Mouse (Mus musculus) intestine, postnatal 0 days (tissue): Measurements from ENCODE around the gene Wnt10b. TPM values are rescaled to one million over a fixed set of nuclear protein-coding genes. Genes with fewer than 3 reads are reported as not detected.

Experiments used
- ATAC-seq: fragments of 200-750 bp; cut with Nextera tagmentation; 2 replicates; pipeline ENCODE4 v1.8.0; 2017; ENCODE audit warnings: mild to moderate bottlenecking, moderate TSS enrichment, moderate library complexity
- H3K27ac ChIP-seq: fragments of 300-500 bp; sonication (generic); 2 replicates; pipeline ENCODE4 v1.5.1; 2014; ENCODE audit warnings: mild to moderate bottlenecking, low read depth, low read length, moderate library complexity
- H3K27me3 ChIP-seq: fragments of 300-500 bp; sonication (generic); replicated peaks from 2 replicates; pipeline ENCODE4 v1.6.1; 2014; ENCODE audit warnings: low read length, mixed read lengths; ENCODE audit not compliant: control insufficient read depth, insufficient read depth
- H3K36me3 ChIP-seq: fragments of 300-500 bp; sonication (generic); 2 replicates; pipeline ENCODE4 v1.6.1; 2014; ENCODE audit warnings: mild to moderate bottlenecking, moderate library complexity; ENCODE audit not compliant: control insufficient read depth, insufficient read depth
- H3K4me1 ChIP-seq: fragments of 300-500 bp; sonication (generic); replicated peaks from 2 replicates; pipeline ENCODE4 v1.6.1; 2014; ENCODE audit warnings: antibody characterized with exemption, low read length, mixed read lengths; ENCODE audit not compliant: control insufficient read depth, insufficient read depth
- H3K4me2 ChIP-seq: fragments of 300-500 bp; sonication (generic); replicated peaks from 2 replicates; pipeline ENCODE4 v1.6.1; 2014; ENCODE audit warnings: low read depth, mild to moderate bottlenecking, moderate library complexity
- H3K4me3 ChIP-seq: fragments of 300-500 bp; sonication (generic); 2 replicates; pipeline ENCODE4 v1.5.1; 2014; ENCODE audit warnings: low read depth, low read length
- H3K9ac ChIP-seq: fragments of 300-500 bp; sonication (generic); 2 replicates; pipeline ENCODE4 v1.6.1; 2014; ENCODE audit warnings: mild to moderate bottlenecking, low read depth, low read length
- H3K9me3 ChIP-seq: fragments of 300-500 bp; sonication (generic); 2 replicates; pipeline ENCODE4 v1.6.1; 2016; ENCODE audit warnings: mixed run types; ENCODE audit not compliant: control insufficient read depth
- CTCF ChIP-seq: sonication (generic); IDR thresholded peaks from 2 replicates; pipeline ENCODE4 v1.5.1; 2016; ENCODE audit warnings: low read depth, mild to moderate bottlenecking, control low read depth, antibody characterized with exemption, moderate library complexity
- WGBS: fragments of 180-500 bp; shearing (Covaris S2); extraction: QIAGEN DNeasy Blood & Tissue Kit; methylation state at CpG from one replicate; pipeline ENCODE4 v1.1.7; 2014; 5-methylcytosine and 5-hydroxymethylcytosine counted together
- polyA plus RNA-seq: library from polyadenylated mRNA; unstranded; fragments of >200 nt; fragmentation: Nextera tagmentation; extraction: Ambion mirVana; gene quantifications from 2 replicates; pipeline ENCODE4 v1.2.1, GENCODE M21; 2015

The Wnt10b gene
- polyA plus RNA-seq, 1 experiment from 2014 or later: not detected

GRCm38 (mm10) chr15:98777005-98777616 lies 839 bp downstream of the Wnt10b start:
- Histone ChIP-seq H3K9ac (no peak overlapping the region), H3K9me3 (no peaks in the 10 kb centered on the region), H3K4me3 (peak overlapping the region; percentile 33), H3K27ac (no peak overlapping the region), H3K27me3 (peaks cover 72% of the 10 kb centered on the region), H3K36me3 (no peaks in the 10 kb centered on the region), H3K4me2 (peak overlapping the region; percentile 57; the same call in 1 of the 2 replicates), H3K4me1 (0 out of 2 replicates have a peak, but pooled peaks cover 6% of the 10 kb centered on the region)
- 4% methylated on average over 19 of the region's 19 CpGs for WGBS
- no peak for TF ChIP-seq CTCF
- 0 out of 2 replicates have a peak, but pooled peaks have one; percentile 10 for ATAC-seq

GRCm38 (mm10) chr15:98776280-98777004 lies 1.5 kb downstream of the Wnt10b start:
- Histone ChIP-seq H3K4me3 (peak overlapping the region; percentile 33), H3K4me1 (0 out of 2 replicates have a peak, but pooled peaks cover 7% of the 10 kb centered on the region), H3K27ac (no peak overlapping the region), H3K36me3 (no peaks in the 10 kb centered on the region), H3K9ac (no peak overlapping the region), H3K9me3 (no peaks in the 10 kb centered on the region), H3K27me3 (peaks cover 72% of the 10 kb centered on the region), H3K4me2 (peak overlapping the region; percentile 51)
- ATAC-seq: peak; percentile 44; the same call in 1 of the 2 replicates
- WGBS: 3% methylated on average over 62 of the region's 62 CpGs
- peak; percentile 55 for TF ChIP-seq CTCF

DNA sequence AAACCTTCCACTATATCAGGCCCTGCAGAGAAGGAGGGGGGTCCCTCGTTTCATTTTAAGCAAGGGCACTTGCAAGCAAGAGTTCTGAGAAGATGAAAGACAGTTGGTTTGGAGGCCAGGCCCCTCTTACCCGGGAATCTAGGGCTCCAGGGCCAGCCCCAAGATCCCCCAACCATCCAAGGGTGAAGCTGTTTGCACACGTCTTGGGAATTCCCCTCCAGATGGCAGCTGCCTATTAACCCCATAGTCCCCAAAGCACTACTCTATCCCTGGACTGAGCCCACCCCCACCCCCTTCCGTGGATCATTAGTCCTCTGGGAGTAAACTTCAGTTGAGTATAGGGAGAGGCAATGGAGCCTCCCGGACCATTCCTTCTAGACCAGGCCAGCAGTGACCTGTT lies 2.4 kb downstream of the Wnt10b start:
- TF ChIP-seq CTCF: no peak
- no peak overlapping the region for H3K4me3 ChIP-seq
- no peak overlapping the region for H3K9ac ChIP-seq
- H3K27ac ChIP-seq: no peak overlapping the region
- WGBS: 12% methylated on average over 5 of the region's 5 CpGs
- H3K27me3 ChIP-seq: peaks cover 65% of the 10 kb centered on the region
- no peaks in the 10 kb centered on the region for H3K36me3 ChIP-seq
- no peaks in the 10 kb centered on the region for H3K9me3 ChIP-seq
- ATAC-seq: no peak
- H3K4me2 ChIP-seq: no peak overlapping the region
- H3K4me1 ChIP-seq: 0 out of 2 replicates have a peak, but pooled peaks cover 7% of the 10 kb centered on the region

GRCm38 (mm10) chr15:98774096-98774495 lies 3.9 kb downstream of the Wnt10b start:
- Histone ChIP-seq H3K36me3 (no peaks in the 10 kb centered on the region), H3K4me1 (0 out of 2 replicates have a peak, but pooled peaks cover 7% of the 10 kb centered on the region), H3K9ac (no peak overlapping the region), H3K4me3 (no peak overlapping the region), H3K27me3 (peaks cover 51% of the 10 kb centered on the region), H3K9me3 (no peaks in the 10 kb centered on the region), H3K27ac (no peak overlapping the region), H3K4me2 (no peak overlapping the region)
- WGBS: 37% methylated on average over 15 of the region's 15 CpGs
- no peak for TF ChIP-seq CTCF
- ATAC-seq: no peak

DNA sequence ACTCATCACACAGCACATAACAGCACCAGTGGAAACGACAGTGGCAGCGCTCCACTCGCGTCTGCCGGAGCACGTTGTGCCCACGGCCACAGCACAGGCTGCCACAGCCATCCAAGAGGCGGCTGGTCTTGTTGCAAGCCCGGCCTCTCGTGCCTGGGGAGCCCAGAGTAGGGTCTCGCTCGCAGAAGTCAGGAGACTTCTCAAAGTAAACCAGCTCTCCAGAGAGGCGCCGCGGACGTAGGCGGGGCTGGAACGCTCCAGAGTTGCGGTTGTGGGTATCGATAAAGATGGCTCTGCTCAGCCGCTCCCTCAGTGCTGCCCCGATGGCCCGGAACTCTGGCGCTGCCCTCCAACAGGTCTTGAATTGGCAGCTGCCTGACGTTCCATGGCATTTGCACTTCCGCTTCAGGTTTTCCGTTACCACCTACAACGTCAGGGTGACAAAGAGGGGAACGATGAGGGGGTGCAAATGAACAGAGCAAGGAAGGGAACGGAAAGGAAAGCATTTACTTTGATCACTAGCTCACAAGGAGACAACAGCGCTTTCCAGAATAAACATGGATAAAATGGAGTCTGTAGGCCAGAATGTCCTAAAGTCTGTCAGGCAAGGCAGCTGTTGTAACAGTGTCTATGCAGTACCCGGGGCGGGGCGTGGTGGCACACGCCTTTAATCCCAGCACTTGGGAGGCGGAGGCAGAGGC lies 5.3 kb downstream of the Wnt10b start:
- H3K27me3 ChIP-seq: peaks cover 39% of the 10 kb centered on the region
- no peak for TF ChIP-seq CTCF
- peak overlapping the region; percentile 69 for H3K4me2 ChIP-seq
- ATAC-seq: no peak; the same call in 1 of the 2 replicates
- H3K9ac ChIP-seq: no peak overlapping the region
- H3K4me1 ChIP-seq: 0 out of 2 replicates have a peak, but pooled peaks cover 7% of the 10 kb centered on the region
- 3% methylated on average over 36 of the region's 36 CpGs for WGBS
- H3K27ac ChIP-seq: no peak overlapping the region
- peak overlapping the region; percentile 36 for H3K4me3 ChIP-seq
- no peaks in the 10 kb centered on the region for H3K36me3 ChIP-seq
- no peaks in the 10 kb centered on the region for H3K9me3 ChIP-seq
